Mouse (Mus musculus) cerebellum, postnatal 14 days (tissue): Measurements from ENCODE around the gene Cadps2.

Experiments used
- DNase-seq, 2 experiments: peaks; one replicate each; pipeline ENCODE4 v3.0.0; 2021; ENCODE audit warnings: mixed read lengths in 2 of 2

Cadps2 gene

GRCm38 (mm10) chr6:23839009-23839811, at the start of gene Cadps2:
Gene Cadps2 (minus strand): TSS chr6:23839421.
- DNase-seq: peak; percentile 78 to 84

- peak; percentile 26 to 41 for DNase-seq
Observed at GRCm38 (mm10) chr6:23886418-23886817, 47.2 kb upstream of the Cadps2 start.

GRCm38 (mm10) chr6:23876765-23877408, 37.7 kb upstream of the Cadps2 start:
- DNase-seq: peak in 1 of 2 experiments; percentile 44

GRCm38 (mm10) chr6:23876363-23876762, 37.1 kb upstream of the Cadps2 start:
- DNase-seq: no peak

- peak; percentile 85 to 91 for DNase-seq
Observed at GRCm38 (mm10) chr6:23873812-23874211, 34.6 kb upstream of the Cadps2 start.

- peak in 1 of 2 experiments; percentile 60 for DNase-seq
Observed at GRCm38 (mm10) chr6:23873231-23873630, 34.0 kb upstream of the Cadps2 start.

GRCm38 (mm10) chr6:23869971-23870370, 30.8 kb upstream of the Cadps2 start:
- peak; percentile 31 to 66 for DNase-seq

GRCm38 (mm10) chr6:23866298-23866697, 27.1 kb upstream of the Cadps2 start:
- DNase-seq: no peak

GRCm38 (mm10) chr6:23853464-23853863, 14.2 kb upstream of the Cadps2 start:
- no peak for DNase-seq

- DNase-seq: peak; percentile 64 to 74
Observed at GRCm38 (mm10) chr6:23840001-23840400, 780 bp upstream of the Cadps2 start.

- DNase-seq: peak; percentile 59 to 69
Observed at GRCm38 (mm10) chr6:23838401-23839008, 716 bp downstream of the Cadps2 start.

GRCm38 (mm10) chr6:23837631-23838030, 1.6 kb downstream of the Cadps2 start:
- DNase-seq: peak; percentile 42 to 50

GRCm38 (mm10) chr6:23837127-23837526, 2.1 kb downstream of the Cadps2 start:
- peak; percentile 38 to 59 for DNase-seq

- DNase-seq: peak in 1 of 2 experiments; percentile 48
Observed at GRCm38 (mm10) chr6:23836694-23837093, 2.5 kb downstream of the Cadps2 start.

GRCm38 (mm10) chr6:23835552-23835951, 3.7 kb downstream of the Cadps2 start:
- DNase-seq: peak; percentile 45 to 62

- DNase-seq: no peak
Observed at GRCm38 (mm10) chr6:23830741-23831140, 8.5 kb downstream of the Cadps2 start.

GRCm38 (mm10) chr6:23829338-23829737, 9.9 kb downstream of the Cadps2 start:
- peak in 1 of 2 experiments; percentile 45 for DNase-seq

- peak in 1 of 2 experiments; percentile 61 for DNase-seq
Observed at GRCm38 (mm10) chr6:23821819-23822218, 17.4 kb downstream of the Cadps2 start.

- no peak for DNase-seq
Observed at GRCm38 (mm10) chr6:23810087-23810486, 29.1 kb downstream of the Cadps2 start.

GRCm38 (mm10) chr6:23809344-23809743, 29.9 kb downstream of the Cadps2 start:
- DNase-seq: peak in 1 of 2 experiments; percentile 27

GRCm38 (mm10) chr6:23805333-23805732, 33.9 kb downstream of the Cadps2 start:
- DNase-seq: peak in 1 of 2 experiments; percentile 38

- no peak for DNase-seq
Observed at GRCm38 (mm10) chr6:23791822-23792221, 47.4 kb downstream of the Cadps2 start.

- DNase-seq: peak; percentile 38 to 43
Observed at GRCm38 (mm10) chr6:23777641-23778040, 61.6 kb downstream of the Cadps2 start.
